In the genomic region with DNA sequence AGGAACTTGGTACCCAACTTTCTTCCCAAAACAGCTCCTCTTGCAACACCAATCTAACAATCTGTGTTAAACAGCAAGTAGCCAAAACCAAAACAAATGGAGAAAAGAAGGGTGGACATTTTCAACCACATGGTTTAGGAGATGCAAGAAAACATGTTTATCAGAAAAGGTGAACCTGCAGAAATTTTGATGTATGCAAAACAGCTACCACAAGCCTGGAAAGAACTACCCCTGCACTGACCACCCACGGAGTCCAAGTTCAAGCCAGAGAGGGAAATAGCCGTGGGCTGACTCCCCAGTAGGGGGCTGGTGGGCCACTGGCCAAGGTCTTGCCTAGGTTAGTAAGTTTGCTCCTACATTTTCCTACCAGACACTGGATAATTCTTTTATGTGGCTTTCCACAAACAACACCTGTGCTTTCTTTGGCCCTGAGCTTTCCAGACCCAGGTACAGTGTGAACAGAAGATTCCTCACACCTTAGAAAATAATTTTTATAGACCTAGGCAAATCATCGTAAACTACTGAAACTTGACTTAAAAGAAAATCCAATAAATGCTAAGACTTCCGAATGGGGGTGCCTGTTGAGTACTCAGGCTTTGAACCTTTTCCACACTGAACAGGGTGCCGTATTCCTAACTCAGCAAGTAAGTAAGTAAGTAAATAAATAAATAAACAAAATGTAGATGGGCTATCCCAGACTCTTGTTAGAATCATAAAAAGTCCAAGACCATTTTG, we compare ENCODE assay signal across 23 mouse cellular contexts. TPM values are rescaled to one million over a fixed set of nuclear protein-coding genes. Genes with fewer than 3 reads are reported as not detected.
DNase-seq lines count a peak whose midpoint lies in the region; ATAC-seq and TF ChIP-seq lines count a peak whose summit lies in the region.
"Had no signal": no experiment of that assay in that cellular context is flagged by ENCODE, and none has a peak within 500 bp of the region (broad histone marks: within the 10 kb centered on the region; RNA-seq: fewer than 3 reads in every experiment).

No protein-coding gene starts in this region.

- H3K4me2 ChIP-seq in limb, embryonic 11.5 days (ENCODE audit: low read depth, severe bottlenecking) = no peak overlapping the region
- no peak overlapping the region for H3K4me2 ChIP-seq in embryonic facial prominence, embryonic 11.5 days (ENCODE audit: low read depth, low read length)
- H3K4me2 ChIP-seq in neural tube, embryonic 13.5 days = peak overlapping the region; percentile 22; the same call in 1 of the 2 replicates
- H3K4me2 ChIP-seq: embryonic facial prominence, embryonic 15.5 days; kidney, embryonic 15.5 days; limb, embryonic 15.5 days had no signal

- no peak overlapping the region for H3K27ac ChIP-seq in limb, embryonic 11.5 days (replicated peaks; ENCODE audit: low read depth, low read length)
- H3K27ac ChIP-seq in limb, embryonic 10.5 days = no peak overlapping the region
- no peak overlapping the region for H3K27ac ChIP-seq in embryonic facial prominence, embryonic 11.5 days (replicated peaks; ENCODE audit: low read depth, low read length)
- H3K27ac ChIP-seq in neural tube, embryonic 13.5 days (replicated peaks) = no peak overlapping the region
- no peak overlapping the region for H3K27ac ChIP-seq in gastrocnemius, adult 2 months
- H3K27ac ChIP-seq: embryonic facial prominence, embryonic 15.5 days; kidney, embryonic 15.5 days; layer of hippocampus, adult 2 months; limb, embryonic 15.5 days had no signal

- H3K27me3 ChIP-seq in limb, embryonic 11.5 days (ENCODE audit: control insufficient read depth, insufficient read depth, low read length) = peaks cover 93% of the 10 kb centered on the region
- peaks cover 100% of the 10 kb centered on the region for H3K27me3 ChIP-seq in limb, embryonic 10.5 days (ENCODE audit: low read depth, poor library complexity, severe bottlenecking)
- peaks cover 81% of the 10 kb centered on the region for H3K27me3 ChIP-seq in embryonic facial prominence, embryonic 11.5 days (ENCODE audit: control insufficient read depth, insufficient read depth, low read length)
- H3K27me3 ChIP-seq in neural tube, embryonic 13.5 days = peaks cover 99% of the 10 kb centered on the region
- H3K27me3 ChIP-seq: CH12.LX had no signal

- H3K4me1 ChIP-seq in limb, embryonic 11.5 days (ENCODE audit: control insufficient read depth, insufficient read depth, low read length) = 0 out of 2 replicates have a peak, but pooled peaks cover 10% of the 10 kb centered on the region
- peaks cover 33% of the 10 kb centered on the region for H3K4me1 ChIP-seq in limb, embryonic 10.5 days
- no peaks in the 10 kb centered on the region; the same call in 1 of the 2 replicates for H3K4me1 ChIP-seq in embryonic facial prominence, embryonic 11.5 days (ENCODE audit: control insufficient read depth, insufficient read depth, low read length)
- H3K4me1 ChIP-seq in neural tube, embryonic 13.5 days (replicated peaks) = peaks cover 25% of the 10 kb centered on the region

- intact Hi-C loops in gastrocnemius, adult 2 months (cut with DNase I) = no loop called here

- no peaks in the 10 kb centered on the region for H3K36me3 ChIP-seq in limb, embryonic 11.5 days (ENCODE audit: control insufficient read depth, insufficient read depth, low read length)
- H3K36me3 ChIP-seq in limb, embryonic 10.5 days = no peaks in the 10 kb centered on the region
- no peaks in the 10 kb centered on the region for H3K36me3 ChIP-seq in embryonic facial prominence, embryonic 11.5 days (replicated peaks; ENCODE audit: control insufficient read depth, insufficient read depth, low read depth, low read length)
- H3K36me3 ChIP-seq in neural tube, embryonic 13.5 days = no peaks in the 10 kb centered on the region
- H3K36me3 ChIP-seq: embryonic facial prominence, embryonic 15.5 days; heart, embryonic 12.5 days; kidney, embryonic 15.5 days; limb, embryonic 15.5 days had no signal

- peak; percentile 31 to 44 for DNase-seq in cerebellum, adult 18-20 months
- DNase-seq in cerebellum, adult 11 months = no peak
- DNase-seq in limb, embryonic 11.5 days (ENCODE audit: low spot score) = peak; percentile 37
- no peak for DNase-seq in limb, embryonic 10.5 days (ENCODE audit: low spot score)
- peak; percentile 19 for DNase-seq in embryonic facial prominence, embryonic 11.5 days (ENCODE audit: low spot score)
- DNase-seq in layer of hippocampus, adult 9-10 months (ENCODE audit: low spot score) = no peak
- no peak for DNase-seq in gastrocnemius, adult 2 months
- DNase-seq: adrenal gland, postnatal 14 days; gastrocnemius, postnatal 36 days; heart, postnatal 4 days; lung, adult 18-20 months; lung, postnatal 36 days; thymus, postnatal 25 days had no signal

- H3K4me3 ChIP-seq in limb, embryonic 11.5 days (ENCODE audit: low read depth, low read length) = no peak overlapping the region
- H3K4me3 ChIP-seq in limb, embryonic 10.5 days = no peak overlapping the region
- no peak overlapping the region for H3K4me3 ChIP-seq in embryonic facial prominence, embryonic 11.5 days (ENCODE audit: low read depth, low read length)
- no peak overlapping the region for H3K4me3 ChIP-seq in neural tube, embryonic 13.5 days
- H3K4me3 ChIP-seq in gastrocnemius, adult 2 months = no peak overlapping the region
- H3K4me3 ChIP-seq: embryonic facial prominence, embryonic 15.5 days; kidney, embryonic 15.5 days; layer of hippocampus, adult 2 months; limb, embryonic 15.5 days had no signal

- ATAC-seq in limb, embryonic 11.5 days (ENCODE audit: insufficient number of reproducible peaks, low FRiP score, low TSS enrichment, low read depth) = no peak
- ATAC-seq in embryonic facial prominence, embryonic 11.5 days (replicated peaks; ENCODE audit: insufficient number of reproducible peaks, low FRiP score, low TSS enrichment, low read depth) = no peak
- no peak for ATAC-seq in neural tube, embryonic 13.5 days (ENCODE audit: low read depth)

- no peak for TF ChIP-seq CTCF in gastrocnemius, adult 2 months (IDR thresholded peaks at IDR 0.05)

- no peak overlapping the region for H3K9ac ChIP-seq in limb, embryonic 11.5 days (ENCODE audit: low read length)
- no peak overlapping the region for H3K9ac ChIP-seq in embryonic facial prominence, embryonic 11.5 days (replicated peaks; ENCODE audit: low read length)
- no peak overlapping the region for H3K9ac ChIP-seq in neural tube, embryonic 13.5 days
- H3K9ac ChIP-seq: embryonic facial prominence, embryonic 15.5 days; heart, embryonic 12.5 days; kidney, embryonic 15.5 days; limb, embryonic 15.5 days had no signal

- H3K9me3 ChIP-seq in limb, embryonic 11.5 days (ENCODE audit: control insufficient read depth, low read length) = no peaks in the 10 kb centered on the region
- no peaks in the 10 kb centered on the region for H3K9me3 ChIP-seq in limb, embryonic 10.5 days (replicated peaks)
- no peaks in the 10 kb centered on the region for H3K9me3 ChIP-seq in embryonic facial prominence, embryonic 11.5 days (replicated peaks; ENCODE audit: control insufficient read depth, low read length)
- H3K9me3 ChIP-seq in neural tube, embryonic 13.5 days = no peaks in the 10 kb centered on the region
- H3K9me3 ChIP-seq: embryonic facial prominence, embryonic 15.5 days; heart, embryonic 12.5 days; kidney, embryonic 15.5 days; limb, embryonic 15.5 days had no signal

- WGBS in limb, embryonic 11.5 days = 4% methylated on average over 5 of the region's 5 CpGs
- WGBS in limb, embryonic 10.5 days = 9% methylated on average over 5 of the region's 5 CpGs
- WGBS in embryonic facial prominence, embryonic 11.5 days = 13% methylated on average over 5 of the region's 5 CpGs
- WGBS in neural tube, embryonic 13.5 days = 8% methylated on average over 5 of the region's 5 CpGs

RNA-seq across cellular contexts. Expression of gene Barhl2, which starts 7.4 kb away (rescaled TPM):
- polyA plus RNA-seq in limb, embryonic 11.5 days (2014; fragmentation: Nextera tagmentation; extraction: Ambion mirVana) = not detected in 2 replicates
- polyA plus RNA-seq in limb, embryonic 10.5 days (2016; fragmentation: Nextera tagmentation; extraction: Ambion mirVana) = not detected in 2 replicates
- polyA plus RNA-seq in embryonic facial prominence, embryonic 11.5 days (2014; fragmentation: Nextera tagmentation; extraction: Ambion mirVana) = 0.08 TPM in 2 replicates
- 2.3 and 2.9 TPM in 2 replicates for polyA plus RNA-seq in neural tube, embryonic 13.5 days (2015; fragmentation: Nextera tagmentation; extraction: Ambion mirVana)
- not detected for total RNA-seq in gastrocnemius, adult 2 months (2021)
- total RNA-seq: adrenal gland, postnatal 14 days; CH12.LX; gastrocnemius, postnatal 36 days; heart, postnatal 4 days; layer of hippocampus, adult 2 months; monocyte, adult 5-6 weeks; neutrophil, adult 5-6 weeks had no signal
- polyA plus RNA-seq: embryonic facial prominence, embryonic 15.5 days; heart, embryonic 12.5 days; intestine, embryonic 14.5 days; kidney, embryonic 15.5 days; limb, embryonic 15.5 days had no signal

Comparison
In these comparisons a context has a peak if more than half of its experiments do, and no peak if none do; other contexts are left out.
1. DNase-seq: peak in cerebellum, adult 18-20 months (2 of 2), limb, embryonic 11.5 days (single experiment) and embryonic facial prominence, embryonic 11.5 days (single experiment); none in cerebellum, adult 11 months (single experiment), limb, embryonic 10.5 days (single experiment), layer of hippocampus, adult 9-10 months (single experiment) and gastrocnemius, adult 2 months (single experiment).